Mouse (Mus musculus): Measurements from ENCODE around the gene Tmem150a. TPM values are rescaled to one million over a fixed set of nuclear protein-coding genes. Genes with fewer than 3 reads are reported as not detected.

Gene Tmem150a
- polyA plus RNA-seq, 2 experiments, result 39.0 to 43.6 TPM

GRCm38 (mm10) chr6:72378510-72379234 is 23.4 kb downstream of the Tmem150a start:
- no peak for DNase-seq (ENCODE audit: low read depth in 3 of 3, low spot score in 3 of 3)
- Histone ChIP-seq H3K4me2 (ENCODE audit: low read depth) (peak overlapping the region; percentile 73), H3K9me3 (ENCODE audit: control insufficient read depth, low read length) (no peaks in the 10 kb centered on the region), H3K27me3 (ENCODE audit: control insufficient read depth, insufficient read depth, low read length) (no peaks in the 10 kb centered on the region), H3K27ac (no peak overlapping the region; the same call in 1 of the 2 replicates), H3K9ac (replicated peaks) (peak overlapping the region; percentile 93), H3K4me3 (ENCODE audit: insufficient read depth in 1 of 2, low read depth in 2 of 2, low read length in 2 of 2) (peak overlapping the region; percentile 81 to 87), H3K36me3 (replicated peaks; ENCODE audit: control insufficient read depth, insufficient read depth, low read depth) (no peaks in the 10 kb centered on the region), H3K4me1 (replicated peaks; ENCODE audit: control insufficient read depth in 2 of 2, insufficient read depth in 2 of 2, low read length in 1 of 2) (peaks cover 43 to 52% of the 10 kb centered on the region in 2 experiments)
- 53% methylated on average over 8 of the region's 8 CpGs for WGBS (ENCODE audit: insufficient replicate concordance)
- ATAC-seq (ENCODE audit: insufficient read depth), result no peak
- no peak for TF ChIP-seq EP300 (IDR thresholded peaks at IDR 0.05; ENCODE audit: low read depth)
- TF ChIP-seq CTCF (IDR thresholded peaks at IDR 0.05; ENCODE audit: low read depth), result peak; percentile 32; the same call in 1 of the 2 replicates

GRCm38 (mm10) chr6:72379377-72380130 is 24.3 kb downstream of the Tmem150a start:
- H3K4me1 ChIP-seq (replicated peaks; ENCODE audit: control insufficient read depth in 2 of 2, insufficient read depth in 2 of 2, low read length in 1 of 2), result peaks cover 45 to 53% of the 10 kb centered on the region in 2 experiments
- peak overlapping the region; percentile 80 for H3K27ac ChIP-seq
- WGBS (ENCODE audit: insufficient replicate concordance), result 6% methylated on average over 7 of the region's 7 CpGs
- TF ChIP-seq CTCF (IDR thresholded peaks at IDR 0.05; ENCODE audit: low read depth) (no peak), EP300 (IDR thresholded peaks at IDR 0.05; ENCODE audit: low read depth) (no peak)
- H3K4me3 ChIP-seq (ENCODE audit: insufficient read depth in 1 of 2, low read depth in 2 of 2, low read length in 2 of 2), result peak overlapping the region; percentile 81 to 87
- DNase-seq (ENCODE audit: low read depth in 3 of 3, low spot score in 3 of 3) (no peak), ATAC-seq (ENCODE audit: insufficient read depth) (peak; percentile 27)
- H3K27me3 ChIP-seq (ENCODE audit: control insufficient read depth, insufficient read depth, low read length), result no peaks in the 10 kb centered on the region
- H3K9me3 ChIP-seq (ENCODE audit: control insufficient read depth, low read length), result no peaks in the 10 kb centered on the region
- H3K9ac ChIP-seq (replicated peaks), result peak overlapping the region; percentile 93
- peak overlapping the region; percentile 73 for H3K4me2 ChIP-seq (ENCODE audit: low read depth)
- H3K36me3 ChIP-seq (replicated peaks; ENCODE audit: control insufficient read depth, insufficient read depth, low read depth), result peaks cover 3% of the 10 kb centered on the region

- peak within 1 kb of the TSS; percentile 80 for H3K27ac ChIP-seq
- H3K9ac ChIP-seq (replicated peaks), result peak within 1 kb of the TSS; percentile 93
- TF ChIP-seq EP300 (IDR thresholded peaks at IDR 0.05; ENCODE audit: low read depth) (peak; percentile 6; the same call in 1 of the 2 replicates), CTCF (IDR thresholded peaks at IDR 0.05; ENCODE audit: low read depth) (peak; percentile 61)
- H3K4me3 ChIP-seq (ENCODE audit: insufficient read depth in 1 of 2, low read depth in 2 of 2, low read length in 2 of 2), result peak within 1 kb of the TSS; percentile 81 to 87
- peak within 1 kb of the TSS; percentile 73 for H3K4me2 ChIP-seq (ENCODE audit: low read depth)
- H3K9me3 ChIP-seq (ENCODE audit: control insufficient read depth, low read length), result no peaks in the 10 kb centered on the region
- H3K36me3 ChIP-seq (replicated peaks; ENCODE audit: control insufficient read depth, insufficient read depth, low read depth), result peaks cover 10% of the 10 kb centered on the region
- DNase-seq (ENCODE audit: low read depth in 3 of 3, low spot score in 3 of 3) (peak; percentile 75 to 80 (median 76)), ATAC-seq (ENCODE audit: insufficient read depth) (peak; percentile 85)
- WGBS (ENCODE audit: insufficient replicate concordance), result 2% methylated on average over 49 of the region's 49 CpGs
- H3K4me1 ChIP-seq (replicated peaks; ENCODE audit: control insufficient read depth in 2 of 2, insufficient read depth in 2 of 2, low read length in 1 of 2), result peaks cover 45 to 51% of the 10 kb centered on the region in 2 experiments
- no peaks in the 10 kb centered on the region for H3K27me3 ChIP-seq (ENCODE audit: control insufficient read depth, insufficient read depth, low read length)
These were observed 25.0 kb downstream of the Tmem150a start, which contains the start of gene Vamp5 for GRCm38 (mm10) chr6:72380131-72380770. Vamp5 (minus strand) TSS chr6:72380468.

- Histone ChIP-seq H3K4me2 (ENCODE audit: low read depth) (no peak overlapping the region), H3K4me1 (replicated peaks; ENCODE audit: control insufficient read depth in 2 of 2, insufficient read depth in 2 of 2, low read length in 1 of 2) (peaks cover 57 to 66% of the 10 kb centered on the region in 2 experiments), H3K9ac (replicated peaks) (no peak overlapping the region; the same call in 1 of the 2 replicates), H3K36me3 (replicated peaks; ENCODE audit: control insufficient read depth, insufficient read depth, low read depth) (peaks cover 27% of the 10 kb centered on the region), H3K9me3 (ENCODE audit: control insufficient read depth, low read length) (no peaks in the 10 kb centered on the region), H3K27ac (peak overlapping the region; percentile 93), H3K27me3 (ENCODE audit: control insufficient read depth, insufficient read depth, low read length) (no peaks in the 10 kb centered on the region), H3K4me3 (ENCODE audit: insufficient read depth in 1 of 2, low read depth in 2 of 2, low read length in 2 of 2) (no peak overlapping the region)
- DNase-seq (ENCODE audit: low read depth in 3 of 3, low spot score in 3 of 3) (no peak), ATAC-seq (ENCODE audit: insufficient read depth) (no peak)
- WGBS (ENCODE audit: insufficient replicate concordance), result 64% methylated on average over 6 of the region's 6 CpGs
- TF ChIP-seq CTCF (IDR thresholded peaks at IDR 0.05; ENCODE audit: low read depth), result no peak
- no peak for TF ChIP-seq EP300 (IDR thresholded peaks at IDR 0.05; ENCODE audit: low read depth)
These were observed 27.2 kb downstream of the Tmem150a start for GRCm38 (mm10) chr6:72382494-72382893.

All from liver, embryonic 14.5 days (tissue).